Mouse (Mus musculus): ENCODE data around the gene Dzip1l. TPM values are rescaled to one million over a fixed set of nuclear protein-coding genes. Genes with fewer than 3 reads are reported as not detected.

Gene Dzip1l
- polyA plus RNA-seq, 1 experiment from 2014 or later = 29.9 TPM

- no peaks in the 10 kb centered on the region for H3K9me3 ChIP-seq (replicated peaks)
- DNase-seq (ENCODE audit: low spot score) = no peak
- no peaks in the 10 kb centered on the region for H3K36me3 ChIP-seq
- no peak overlapping the region for H3K4me3 ChIP-seq
- WGBS = 91% methylated on average over 6 of the region's 6 CpGs
- no peaks in the 10 kb centered on the region for H3K4me1 ChIP-seq
- no peaks in the 10 kb centered on the region for H3K27me3 ChIP-seq (ENCODE audit: low read depth, poor library complexity, severe bottlenecking)
- H3K27ac ChIP-seq = no peak overlapping the region
Observed at GRCm38 (mm10) chr9:99706264-99706663, 77.0 kb downstream of the Dzip1l start.

- no peak for DNase-seq (ENCODE audit: low spot score)
- Histone ChIP-seq H3K4me1 (no peaks in the 10 kb centered on the region), H3K27ac (no peak overlapping the region), H3K9me3 (replicated peaks) (no peaks in the 10 kb centered on the region), H3K27me3 (ENCODE audit: low read depth, poor library complexity, severe bottlenecking) (no peaks in the 10 kb centered on the region), H3K36me3 (no peaks in the 10 kb centered on the region), H3K4me3 (no peak overlapping the region)
- WGBS = 74% methylated on average over 11 of the region's 11 CpGs
Observed at GRCm38 (mm10) chr9:99707425-99708126, 78.3 kb downstream of the Dzip1l start.

- Histone ChIP-seq H3K27me3 (ENCODE audit: low read depth, poor library complexity, severe bottlenecking) (no peaks in the 10 kb centered on the region), H3K9me3 (replicated peaks) (no peaks in the 10 kb centered on the region), H3K4me1 (no peaks in the 10 kb centered on the region), H3K27ac (no peak overlapping the region), H3K36me3 (no peaks in the 10 kb centered on the region), H3K4me3 (no peak overlapping the region)
- no peak for DNase-seq (ENCODE audit: low spot score)
- 90% methylated on average over 22 of the region's 22 CpGs for WGBS
Observed at GRCm38 (mm10) chr9:99709588-99710248, 80.4 kb downstream of the Dzip1l start.

- H3K4me1 ChIP-seq = no peaks in the 10 kb centered on the region
- H3K27ac ChIP-seq = no peak overlapping the region
- no peaks in the 10 kb centered on the region for H3K9me3 ChIP-seq (replicated peaks)
- H3K36me3 ChIP-seq = no peaks in the 10 kb centered on the region
- DNase-seq (ENCODE audit: low spot score) = no peak
- no peaks in the 10 kb centered on the region for H3K27me3 ChIP-seq (ENCODE audit: low read depth, poor library complexity, severe bottlenecking)
- WGBS = 89% methylated on average over 4 of the region's 4 CpGs
- no peak overlapping the region for H3K4me3 ChIP-seq
Observed at GRCm38 (mm10) chr9:99710297-99710696, 81.0 kb downstream of the Dzip1l start.

- Histone ChIP-seq H3K27me3 (ENCODE audit: low read depth, poor library complexity, severe bottlenecking) (no peaks in the 10 kb centered on the region), H3K36me3 (no peaks in the 10 kb centered on the region), H3K9me3 (replicated peaks) (no peaks in the 10 kb centered on the region), H3K4me1 (no peaks in the 10 kb centered on the region), H3K27ac (no peak within 1 kb of the TSS), H3K4me3 (no peak within 1 kb of the TSS)
- WGBS = 88% methylated on average over 14 of the region's 14 CpGs
- DNase-seq (ENCODE audit: low spot score) = no peak
Observed at GRCm38 (mm10) chr9:99717134-99717533, 87.8 kb downstream of the Dzip1l start, which contains the start of gene Cldn18. Cldn18 (minus strand) TSS chr9:99717267.

Other genes with a start within 250 kb of the Dzip1l start
- 8.8 and 11.9 TPM in 2 replicates for gene Mras, start 192.1 kb upstream of the Dzip1l start, polyA plus RNA-seq (2016; fragmentation: Nextera tagmentation; extraction: Ambion mirVana)
- gene Nme9, start 178.0 kb upstream of the Dzip1l start, polyA plus RNA-seq (2016; fragmentation: Nextera tagmentation; extraction: Ambion mirVana) = not detected in 2 replicates
- 19.7 and 21.7 TPM in 2 replicates for gene Armc8, start 60.6 kb upstream of the Dzip1l start, polyA plus RNA-seq (2016; fragmentation: Nextera tagmentation; extraction: Ambion mirVana)
- 42.7 and 43.3 TPM in 2 replicates for gene Dbr1, start 53.7 kb upstream of the Dzip1l start, polyA plus RNA-seq (2016; fragmentation: Nextera tagmentation; extraction: Ambion mirVana)
- gene A4gnt, start 17.0 kb upstream of the Dzip1l start, polyA plus RNA-seq (2016; fragmentation: Nextera tagmentation; extraction: Ambion mirVana) = not detected in 2 replicates
- not detected in 2 replicates for gene Cldn18, start 87.8 kb downstream of the Dzip1l start, polyA plus RNA-seq (2016; fragmentation: Nextera tagmentation; extraction: Ambion mirVana)
- 0.71 and 0.80 TPM in 2 replicates for gene Sox14, start 246.7 kb downstream of the Dzip1l start, polyA plus RNA-seq (2016; fragmentation: Nextera tagmentation; extraction: Ambion mirVana)

Measured in limb, embryonic 10.5 days (tissue).